Mouse (Mus musculus) stomach, embryonic 16.5 days (tissue): ENCODE data around the gene Slc35a1. TPM values are rescaled to one million over a fixed set of nuclear protein-coding genes. Genes with fewer than 3 reads are reported as not detected.
A peak's percentile ranks its signal among the peaks of the same experiment; 100 is the strongest.

Experiments used
- ATAC-seq: fragments of 200-750 bp; cut with Nextera tagmentation; 2 replicates; pipeline ENCODE4 v1.8.0; 2017; ENCODE audit warnings: moderate number of reproducible peaks, moderate TSS enrichment; ENCODE audit not compliant: insufficient read depth, low FRiP score
- H3K27ac ChIP-seq: fragments of 300-500 bp; sonication (generic); 2 replicates; pipeline ENCODE4 v1.5.1; 2014; ENCODE audit warnings: low read length
- H3K27me3 ChIP-seq: fragments of 300-500 bp; sonication (generic); 2 replicates; pipeline ENCODE4 v1.6.1; 2014; ENCODE audit warnings: low read length, control low read depth, mixed read lengths; ENCODE audit not compliant: control insufficient read depth, insufficient read depth
- H3K36me3 ChIP-seq: fragments of 300-500 bp; sonication (generic); 2 replicates; pipeline ENCODE4 v1.6.1; 2014; ENCODE audit warnings: low read length; ENCODE audit not compliant: control insufficient read depth, insufficient read depth
- H3K4me1 ChIP-seq: fragments of 300-500 bp; sonication (generic); 2 replicates; pipeline ENCODE4 v1.6.1; 2014; ENCODE audit warnings: low read length, control low read depth, mixed read lengths; ENCODE audit not compliant: control insufficient read depth, insufficient read depth
- H3K4me2 ChIP-seq: fragments of 300-500 bp; sonication (generic); 2 replicates; pipeline ENCODE4 v1.6.1; 2014; ENCODE audit warnings: low read depth, low read length, mixed read lengths
- H3K4me3 ChIP-seq: fragments of 300-500 bp; sonication (generic); replicated peaks from 2 replicates; pipeline ENCODE4 v1.5.1; 2014; ENCODE audit warnings: mild to moderate bottlenecking, low read length
- H3K9ac ChIP-seq: fragments of 300-500 bp; sonication (generic); 2 replicates; pipeline ENCODE4 v1.6.1; 2014; ENCODE audit warnings: low read length
- H3K9me3 ChIP-seq: fragments of 300-500 bp; sonication (generic); replicated peaks from 2 replicates; pipeline ENCODE4 v1.6.1; 2016; ENCODE audit warnings: low read length, control low read depth; ENCODE audit not compliant: control insufficient read depth
- WGBS: fragments of 180-500 bp; shearing (Covaris S2); extraction: QIAGEN DNeasy Blood & Tissue Kit; methylation state at CpG from one replicate; pipeline ENCODE4 v1.1.7; 2014; 5-methylcytosine and 5-hydroxymethylcytosine counted together
- polyA plus RNA-seq: library from polyadenylated mRNA; unstranded; fragments of >200 nt; fragmentation: Nextera tagmentation; extraction: Ambion mirVana; gene quantifications from 2 replicates; pipeline ENCODE4 v1.2.1, GENCODE M21; 2015

Gene Slc35a1
- polyA plus RNA-seq, 1 experiment from 2014 or later = 67.3 TPM

GRCm38 (mm10) chr4:34613571-34614145 lies 73.6 kb downstream of the Slc35a1 start:
- Histone ChIP-seq H3K4me2 (peak overlapping the region; percentile 68), H3K4me1 (peaks cover 20% of the 10 kb centered on the region), H3K27ac (peak overlapping the region; percentile 23; the same call in 1 of the 2 replicates), H3K9me3 (no peaks in the 10 kb centered on the region), H3K27me3 (no peaks in the 10 kb centered on the region), H3K4me3 (peak overlapping the region; percentile 78), H3K9ac (peak overlapping the region; percentile 88), H3K36me3 (no peaks in the 10 kb centered on the region)
- WGBS = 60% methylated on average over 6 of the region's 6 CpGs
- ATAC-seq = no peak

Other genes starting within 250 kb of the Slc35a1 start
- gene Akirin2, start 136.5 kb downstream of the Slc35a1 start, polyA plus RNA-seq = 12.2 and 14.7 TPM in 2 replicates
- gene Orc3, start 72.5 kb downstream of the Slc35a1 start, polyA plus RNA-seq = 72.2 and 77.5 TPM in 2 replicates
- gene Rars2, start 72.5 kb downstream of the Slc35a1 start, polyA plus RNA-seq = 68.2 and 68.8 TPM in 2 replicates
- gene Cfap206, start 42.8 kb upstream of the Slc35a1 start, polyA plus RNA-seq = 0.25 and 0.64 TPM in 2 replicates
- gene Gm136, start 68.8 kb upstream of the Slc35a1 start, polyA plus RNA-seq = not detected in 2 replicates
- gene Smim8, start 91.0 kb upstream of the Slc35a1 start, polyA plus RNA-seq = 37.3 and 43.4 TPM in 2 replicates
- gene Zfp292, start 195.5 kb upstream of the Slc35a1 start, polyA plus RNA-seq = 14.0 and 14.8 TPM in 2 replicates
- gene Cga, start 206.3 kb upstream of the Slc35a1 start, polyA plus RNA-seq = not detected in 2 replicates